Mouse (Mus musculus) MEL (cell line): ENCODE results near the gene Lpcat1. TPM values are rescaled to one million over a fixed set of nuclear protein-coding genes. Genes with fewer than 3 reads are reported as not detected.

ENCODE experiments used
- DNase-seq: peaks from one replicate; pipeline ENCODE4 v3.0.0; 2011; ENCODE audit warnings: low read depth, low spot score
- H3K27ac ChIP-seq: 2 replicates; pipeline ENCODE4 v1.5.1; 2012; ENCODE audit warnings: low read depth, mild to moderate bottlenecking, control low read depth, low read length, moderate library complexity; ENCODE audit not compliant: control insufficient read depth
- H3K27me3 ChIP-seq, 2 experiments: fragments of 150-350 bp in 1 of 2; sonication (generic) in 1 of 2; 2 replicates each; pipeline ENCODE4 v1.6.1; 2012; ENCODE audit warnings: low read length in 2 of 2, mild to moderate bottlenecking in 2 of 2, improper control_type of control experiment in 1 of 2, moderate library complexity in 1 of 2; ENCODE audit not compliant: insufficient read depth in 2 of 2, control insufficient read depth in 1 of 2
- H3K36me3 ChIP-seq, 2 experiments: 2 replicates each; pipeline ENCODE4 v1.6.1; 2012 to 2014; ENCODE audit warnings: low read length in 2 of 2, improper control_type of control experiment in 1 of 2, inconsistent platforms in 1 of 2, mild to moderate bottlenecking in 1 of 2; ENCODE audit not compliant: insufficient read depth in 2 of 2, control insufficient read depth in 1 of 2
- H3K4me1 ChIP-seq, 2 experiments: fragments of 150-350 bp in 1 of 2; sonication (generic) in 1 of 2; 2 replicates each; pipeline ENCODE4 v1.6.1; 2012; ENCODE audit warnings: low read length in 2 of 2, improper control_type of control experiment in 1 of 2, mild to moderate bottlenecking in 1 of 2; ENCODE audit not compliant: insufficient read depth in 2 of 2, control insufficient read depth in 1 of 2
- H3K4me3 ChIP-seq, 2 experiments: fragments of 150-350 bp in 1 of 2; sonication (generic) in 1 of 2; 2 replicates each; pipeline ENCODE4 v1.5.1; 2012; ENCODE audit warnings: low read depth in 2 of 2, low read length in 2 of 2, mild to moderate bottlenecking in 2 of 2, moderate library complexity in 2 of 2, control low read depth in 1 of 2, improper control_type of control experiment in 1 of 2; ENCODE audit not compliant: control insufficient read depth in 1 of 2, insufficient read depth in 1 of 2
- H3K79me2 ChIP-seq: 2 replicates; pipeline ENCODE4 v1.6.1; 2012; ENCODE audit warnings: mild to moderate bottlenecking, low read length, moderate library complexity; ENCODE audit not compliant: control insufficient read depth, poor library complexity, insufficient read depth
- H3K9ac ChIP-seq: 2 replicates; pipeline ENCODE4 v1.6.1; 2012; ENCODE audit warnings: low read depth, mild to moderate bottlenecking, control low read depth, low read length, moderate library complexity; ENCODE audit not compliant: control insufficient read depth, poor library complexity, severe bottlenecking
- H3K9me3 ChIP-seq: fragments of 150-350 bp; sonication (generic); replicated peaks from 2 replicates; pipeline ENCODE4 v1.6.1; 2012; ENCODE audit warnings: mild to moderate bottlenecking, low read length, improper control_type of control experiment, moderate library complexity; ENCODE audit not compliant: insufficient read depth
- EP300 ChIP-seq, 2 experiments: IDR thresholded peaks; 2 replicates each; pipeline ENCODE4 v1.6.1; 2011; ENCODE audit warnings: improper control_type of control experiment in 2 of 2, low read length in 2 of 2, low read depth in 1 of 2, mild to moderate bottlenecking in 1 of 2
- ETS1 ChIP-seq: IDR thresholded peaks from 2 replicates; pipeline ENCODE4 v1.6.1; 2012; ENCODE audit warnings: low read depth, mild to moderate bottlenecking, inconsistent platforms, low read length, improper control_type of control experiment, moderate library complexity
- GABPA ChIP-seq: IDR thresholded peaks from 2 replicates; pipeline ENCODE4 v1.6.1; 2012; ENCODE audit warnings: low read depth, mild to moderate bottlenecking, inconsistent platforms, low read length, improper control_type of control experiment, moderate library complexity
- JUND ChIP-seq: IDR thresholded peaks from 2 replicates; pipeline ENCODE4 v1.6.1; 2011; ENCODE audit warnings: low read depth, mild to moderate bottlenecking, improper control_type of control experiment, low read length
- KAT2A ChIP-seq: conservative IDR thresholded peaks from 2 replicates; pipeline ENCODE4 v1.6.1; 2012; ENCODE audit warnings: low read depth, low read length, improper control_type of control experiment, inconsistent platforms
- MAFK ChIP-seq: IDR thresholded peaks from 2 replicates; pipeline ENCODE4 v1.6.1; 2011; ENCODE audit warnings: low read depth, mild to moderate bottlenecking, low read length, improper control_type of control experiment, borderline replicate concordance
- MAX ChIP-seq: IDR thresholded peaks from 2 replicates; pipeline ENCODE4 v1.6.1; 2011; ENCODE audit warnings: low read length, improper control_type of control experiment
- MAZ ChIP-seq: IDR thresholded peaks from 2 replicates; pipeline ENCODE4 v1.6.1; 2012; ENCODE audit warnings: low read depth, mild to moderate bottlenecking, inconsistent platforms, low read length, improper control_type of control experiment
- MXI1 ChIP-seq: IDR thresholded peaks from 2 replicates; pipeline ENCODE4 v1.6.1; 2011; ENCODE audit warnings: mild to moderate bottlenecking, low read depth, low read length, improper control_type of control experiment
- MYC ChIP-seq: IDR thresholded peaks from 2 replicates; pipeline ENCODE4 v1.6.1; 2011; ENCODE audit warnings: low read depth, mild to moderate bottlenecking, low read length, improper control_type of control experiment, moderate library complexity
- POLR2A ChIP-seq, 2 experiments: IDR thresholded peaks; 2 replicates each; pipeline ENCODE4 v1.6.1; 2011 to 2012; ENCODE audit warnings: low read length in 2 of 2, mild to moderate bottlenecking in 2 of 2, control low read depth in 1 of 2, improper control_type of control experiment in 1 of 2, low read depth in 1 of 2, moderate library complexity in 1 of 2; ENCODE audit not compliant: control insufficient read depth in 1 of 2, insufficient read depth in 1 of 2, poor library complexity in 1 of 2
- POLR2AphosphoS2 ChIP-seq: IDR thresholded peaks from 2 replicates; pipeline ENCODE4 v1.6.1; 2011; ENCODE audit warnings: low read length, improper control_type of control experiment
- RCOR1 ChIP-seq: IDR thresholded peaks from 2 replicates; pipeline ENCODE4 v1.6.1; 2012; ENCODE audit warnings: low read depth, mild to moderate bottlenecking, inconsistent platforms, low read length, improper control_type of control experiment
- SIN3A ChIP-seq: IDR thresholded peaks from 2 replicates; pipeline ENCODE4 v1.6.1; 2012; ENCODE audit warnings: low read length, improper control_type of control experiment, inconsistent platforms
- SMC3 ChIP-seq: IDR thresholded peaks from 2 replicates; pipeline ENCODE4 v1.6.1; 2011; ENCODE audit warnings: low read depth, low read length, improper control_type of control experiment
- TAL1 ChIP-seq: IDR thresholded peaks from 2 replicates; pipeline ENCODE4 v1.6.1; 2012; ENCODE audit warnings: mild to moderate bottlenecking, inconsistent platforms, low read length, moderate library complexity, mixed read lengths
- TCF12 ChIP-seq: IDR thresholded peaks from 2 replicates; pipeline ENCODE4 v1.6.1; 2014; ENCODE audit warnings: low read depth, mild to moderate bottlenecking, inconsistent platforms, low read length, improper control_type of control experiment, moderate library complexity
- USF2 ChIP-seq, 2 experiments: IDR thresholded peaks; 2 replicates each; pipeline ENCODE4 v1.6.1; 2011 to 2012; ENCODE audit warnings: improper control_type of control experiment in 2 of 2, low read length in 2 of 2, borderline replicate concordance in 1 of 2, inconsistent platforms in 1 of 2, low read depth in 1 of 2, mild to moderate bottlenecking in 1 of 2; ENCODE audit not compliant: insufficient read depth in 1 of 2
- ZC3H11A ChIP-seq: IDR thresholded peaks from 2 replicates; pipeline ENCODE4 v1.6.1; 2012; ENCODE audit warnings: low read depth, mild to moderate bottlenecking, inconsistent platforms, low read length, improper control_type of control experiment
- ZKSCAN1 ChIP-seq: IDR thresholded peaks from 2 replicates; pipeline ENCODE4 v1.6.1; 2012; ENCODE audit warnings: low read depth, mild to moderate bottlenecking, inconsistent platforms, low read length, improper control_type of control experiment, moderate library complexity
- polyA plus RNA-seq, 2 experiments: library from polyadenylated mRNA; stranded (reverse) in 1 of 2; unstranded in 1 of 2; fragments of >175 nt in 1 of 2; fragments of >200 nt in 1 of 2; gene quantifications; 2 replicates each; pipeline versions ENCODE4 v1.2.1 to v1.2.4; 2012; ENCODE audit warnings: low replicate concordance in 2 of 2, low read depth in 1 of 2; ENCODE audit not compliant: insufficient read length in 2 of 2, insufficient read depth in 1 of 2, missing spikeins in 1 of 2
- total RNA-seq: library from RNA; depleted of rRNA; stranded (reverse); fragments of 300-350 nt; gene quantifications from 2 replicates; pipeline ENCODE4 v1.2.3, GENCODE M21; 2012

Lpcat1 gene
- total and polyA plus RNA-seq, 3 experiments = 31.5 to 38.8 TPM; not detected in 1

DNA sequence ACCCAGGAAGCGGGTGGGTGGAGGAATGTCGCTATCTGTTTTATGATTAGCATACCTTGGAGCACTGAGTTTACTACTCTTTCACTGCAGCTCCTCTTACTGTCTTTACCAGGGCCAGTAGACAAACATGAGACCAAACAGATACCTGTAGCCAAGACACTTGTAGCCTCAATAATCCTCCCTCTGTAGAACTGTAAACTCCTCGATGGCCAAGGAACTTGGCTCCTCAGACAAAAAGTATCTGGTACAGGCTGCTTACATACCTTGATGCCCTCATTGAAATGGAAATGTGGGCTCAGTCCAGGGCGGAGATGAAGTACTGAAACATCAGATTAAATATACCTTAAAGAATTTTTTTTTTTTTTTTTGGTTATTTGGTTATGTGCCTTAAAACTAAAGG lies 9.7 kb upstream of the Lpcat1 start:
- no peak for DNase-seq
- Histone ChIP-seq H3K27ac (no peak overlapping the region), H3K27me3 (no peaks in the 10 kb centered on the region), H3K9me3 (no peaks in the 10 kb centered on the region), H3K36me3 (peaks cover 0 to 23% of the 10 kb centered on the region in 2 experiments; a peak in 2 of 4 replicates), H3K79me2 (no peaks in the 10 kb centered on the region), H3K9ac (no peak overlapping the region), H3K4me1 (peaks cover 3 to 27% of the 10 kb centered on the region in 2 experiments; a peak in 3 of 4 replicates), H3K4me3 (no peak overlapping the region)
- no peak for TF ChIP-seq POLR2AphosphoS2
- TF ChIP-seq MAZ = no peak
- TF ChIP-seq JUND = no peak
- TF ChIP-seq GABPA = no peak
- TF ChIP-seq MYC = no peak
- TF ChIP-seq TAL1 = no peak
- TF ChIP-seq RCOR1 = no peak
- TF ChIP-seq POLR2A (IDR thresholded peaks at IDR 0.05; ENCODE audit: control insufficient read depth in 1 of 2, insufficient read depth in 1 of 2, low read depth in 1 of 2, low read length in 2 of 2, poor library complexity in 1 of 2) = no peak
- TF ChIP-seq ZKSCAN1 = no peak
- TF ChIP-seq SMC3 = no peak
- no peak for TF ChIP-seq ETS1
- no peak for TF ChIP-seq TCF12

DNA sequence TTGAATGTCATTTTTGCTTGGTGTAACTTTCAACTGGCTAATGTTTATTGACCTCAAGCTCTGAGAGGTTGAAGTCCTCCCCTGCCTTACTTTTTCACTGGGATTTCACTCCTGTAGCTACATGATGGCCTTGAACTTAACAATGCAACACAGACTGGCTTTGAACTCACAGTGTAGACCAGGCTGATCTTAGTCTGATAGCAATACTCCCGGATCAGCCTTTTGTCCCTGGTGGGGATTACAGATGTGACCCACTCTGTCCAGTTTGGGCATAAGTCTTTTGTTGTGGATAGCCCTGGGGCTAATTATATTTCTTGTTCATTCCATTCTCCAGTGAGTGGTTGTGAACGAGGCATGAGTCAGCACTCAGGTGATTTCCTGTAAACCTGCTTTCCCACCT lies 9.3 kb upstream of the Lpcat1 start:
- Histone ChIP-seq H3K4me1 (peaks cover 3 to 27% of the 10 kb centered on the region in 2 experiments; a peak in 3 of 4 replicates), H3K27ac (no peak overlapping the region), H3K9ac (no peak overlapping the region), H3K36me3 (peaks cover 0 to 23% of the 10 kb centered on the region in 2 experiments; a peak in 2 of 4 replicates), H3K4me3 (no peak overlapping the region), H3K27me3 (no peaks in the 10 kb centered on the region), H3K9me3 (no peaks in the 10 kb centered on the region), H3K79me2 (no peaks in the 10 kb centered on the region)
- no peak for TF ChIP-seq SIN3A
- no peak for TF ChIP-seq MAFK
- no peak for TF ChIP-seq TCF12
- TF ChIP-seq ZKSCAN1 = no peak
- no peak for TF ChIP-seq ZC3H11A
- no peak for TF ChIP-seq KAT2A
- no peak for TF ChIP-seq MAX
- TF ChIP-seq ETS1 = no peak
- TF ChIP-seq USF2 (IDR thresholded peaks at IDR 0.05; ENCODE audit: borderline replicate concordance in 1 of 2, insufficient read depth in 1 of 2, low read depth in 1 of 2, low read length in 2 of 2) = no peak
- no peak for TF ChIP-seq MXI1
- no peak for TF ChIP-seq EP300 (IDR thresholded peaks at IDR 0.05; ENCODE audit: low read depth in 1 of 2, low read length in 2 of 2)
- no peak for DNase-seq
